Mouse (Mus musculus) brain, embryonic 14.5 days (tissue): ENCODE data around the gene Atp5l. TPM values are rescaled to one million over a fixed set of nuclear protein-coding genes. Genes with fewer than 3 reads are reported as not detected.

ENCODE experiments used
- DNase-seq: peaks from one replicate; pipeline ENCODE4 v3.0.0-alpha.2; 2011; ENCODE audit warnings: low read depth
- CTCF ChIP-seq: fragments of 200-500 bp; IDR thresholded peaks from 2 replicates; pipeline ENCODE4 v1.5.1; 2012; ENCODE audit warnings: inconsistent platforms, mild to moderate bottlenecking, moderate library complexity, borderline replicate concordance; ENCODE audit not compliant: insufficient read depth, insufficient read length; ENCODE audit errors: extremely low read depth
- POLR2A ChIP-seq: fragments of 200-500 bp; IDR thresholded peaks from 2 replicates; pipeline ENCODE4 v1.6.1; 2012; ENCODE audit warnings: mild to moderate bottlenecking, inconsistent platforms, borderline replicate concordance; ENCODE audit not compliant: poor library complexity, insufficient read depth, insufficient read length, severe bottlenecking; ENCODE audit errors: extremely low read depth
- polyA plus RNA-seq: library from polyadenylated mRNA; depleted of rRNA; stranded (reverse); fragments of >200 nt; gene quantifications from 2 replicates; pipeline ENCODE4 v1.2.3, GENCODE M21; 2012; rRNA removed

The Atp5l gene
- polyA plus RNA-seq, 1 experiment: 610 TPM

GRCm38 (mm10) chr9:44868336-44869094 is 52.0 kb downstream of the Atp5l start:
- no peak for DNase-seq
- TF ChIP-seq CTCF (no peak), POLR2A (no peak)

DNA sequence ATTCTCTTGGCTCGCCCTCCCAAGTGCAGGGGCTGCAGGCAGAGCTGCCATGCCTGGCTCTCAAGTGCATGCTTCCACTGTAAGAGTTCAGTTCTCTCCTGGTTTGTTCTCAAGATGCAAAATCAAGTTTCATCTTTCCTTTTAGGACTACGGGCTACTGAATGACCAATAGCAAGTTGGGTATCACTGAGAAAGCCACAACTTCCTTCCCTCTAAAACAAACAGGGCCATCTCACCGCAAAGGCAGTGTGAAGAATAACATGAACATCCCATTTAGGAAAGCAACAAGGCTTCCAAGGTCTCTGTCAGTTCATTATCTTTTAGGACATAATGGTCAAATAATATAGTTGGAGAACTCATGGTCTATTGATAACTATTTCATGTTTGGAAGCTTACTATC is 52.9 kb downstream of the Atp5l start:
- TF ChIP-seq CTCF: no peak
- TF ChIP-seq POLR2A: no peak

DNA sequence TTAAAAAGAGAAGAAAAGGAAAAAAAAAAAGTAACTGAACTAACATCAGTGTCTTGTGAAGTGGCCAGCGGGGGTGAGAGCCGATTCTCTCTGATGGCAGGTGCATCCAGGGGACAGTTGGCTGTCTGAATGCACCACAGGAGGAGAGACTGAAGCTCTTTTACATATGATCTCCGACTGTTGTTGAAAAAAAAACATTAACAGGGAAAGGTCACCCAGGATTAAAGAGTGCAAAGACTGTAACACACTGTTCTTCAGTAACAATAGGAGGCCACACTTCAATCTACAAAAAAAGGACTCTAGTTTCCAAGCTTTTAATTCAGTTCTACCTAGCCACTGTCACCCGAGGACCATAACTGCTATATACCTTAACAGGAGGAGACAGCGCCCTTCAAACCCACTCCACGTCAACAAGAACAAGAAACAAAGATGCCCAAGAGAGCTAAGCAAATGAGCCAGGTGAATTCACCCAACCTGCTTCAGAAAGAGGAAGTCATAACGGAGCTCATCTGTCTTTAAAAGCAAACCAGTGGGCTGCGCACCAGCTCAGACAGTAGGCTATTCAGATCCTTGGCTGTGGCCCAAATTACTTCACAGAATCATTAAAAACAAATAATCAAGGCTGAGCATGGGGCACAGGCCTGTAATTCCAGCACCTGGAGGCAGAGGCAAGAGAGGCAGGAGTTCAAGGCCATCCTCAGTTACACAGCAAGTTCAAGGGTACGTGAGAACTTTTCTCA is 53.9 kb downstream of the Atp5l start:
- DNase-seq: peak; percentile 61
- TF ChIP-seq POLR2A: no peak
- TF ChIP-seq CTCF: no peak

More for the DNA sequence above, 52.9 kb downstream of the Atp5l start:
- no peak for DNase-seq

Other genes with a start within 250 kb of the Atp5l start
- not detected in 2 replicates for gene Treh, start 247.5 kb downstream of the Atp5l start, polyA plus RNA-seq
- 151 and 169 TPM in 2 replicates for gene Phldb1, start 185.5 kb downstream of the Atp5l start, polyA plus RNA-seq
- gene Arcn1, start 152.9 kb downstream of the Atp5l start, polyA plus RNA-seq: 57.1 and 76.9 TPM in 2 replicates
- gene Ift46, start 152.8 kb downstream of the Atp5l start, polyA plus RNA-seq: 132 and 147 TPM in 2 replicates
- gene Tmem25, start 121.4 kb downstream of the Atp5l start, polyA plus RNA-seq: 19.6 and 28.1 TPM in 2 replicates
- gene Ttc36, start 117.7 kb downstream of the Atp5l start, polyA plus RNA-seq: 1.1 and 1.2 TPM in 2 replicates
- 25.6 and 41.4 TPM in 2 replicates for gene Kmt2a, start 39.4 kb downstream of the Atp5l start, polyA plus RNA-seq
- gene Ube4a, start 44.9 kb upstream of the Atp5l start, polyA plus RNA-seq: 24.0 and 42.3 TPM in 2 replicates
- gene Cd3g, start 59.7 kb upstream of the Atp5l start, polyA plus RNA-seq: not detected in 2 replicates
- gene Cd3d, start 61.0 kb upstream of the Atp5l start, polyA plus RNA-seq: not detected in 2 replicates
- not detected in 2 replicates for gene Cd3e, start 88.9 kb upstream of the Atp5l start, polyA plus RNA-seq
- 1.6 and 1.7 TPM in 2 replicates for gene Mpzl2, start 119.1 kb upstream of the Atp5l start, polyA plus RNA-seq
- gene Mpzl3, start 134.4 kb upstream of the Atp5l start, polyA plus RNA-seq: 0.86 and 1.7 TPM in 2 replicates
- 0.09 and 0.10 TPM in 2 replicates for gene Jaml, start 158.4 kb upstream of the Atp5l start, polyA plus RNA-seq
- 7.1 and 8.9 TPM in 2 replicates for gene Scn2b, start 197.0 kb upstream of the Atp5l start, polyA plus RNA-seq
- 0.16 and 0.23 TPM in 2 replicates for gene Scn4b, start 217.7 kb upstream of the Atp5l start, polyA plus RNA-seq